12 mouse cellular contexts compared by ENCODE assay signal in genomic region chr3:37705436-37705835, GRCm38 (mm10). TPM values are rescaled to one million over a fixed set of nuclear protein-coding genes. Genes with fewer than 3 reads are reported as not detected.
DNase-seq lines count a peak whose midpoint lies in the region; ATAC-seq and TF ChIP-seq lines count a peak whose summit lies in the region.
"Had no signal": no experiment of that assay in that cellular context is flagged by ENCODE, and none has a peak within 500 bp of the region (broad histone marks: within the 10 kb centered on the region; RNA-seq: fewer than 3 reads in every experiment).

No protein-coding gene starts in this region.

- DNase-seq in heart, adult 2 months, result no peak
- DNase-seq in heart, adult 9 months (ENCODE audit: low spot score in 2 of 2), result no peak
- peak; percentile 54 for DNase-seq in kidney, postnatal 0 days (ENCODE audit: low spot score)
- no peak for DNase-seq in kidney, postnatal 36 days
- DNase-seq in R1 (ENCODE audit: low read depth, low spot score), result peak; percentile 74
- no peak for DNase-seq in forebrain, embryonic 11.5 days (ENCODE audit: low spot score)
- DNase-seq in urinary bladder, postnatal 14 days (ENCODE audit: low spot score), result no peak
- DNase-seq: cerebellum, adult 11 months had no signal

- H3K4me3 ChIP-seq in heart, adult 2 months, result no peak overlapping the region
- no peak overlapping the region for H3K4me3 ChIP-seq in kidney, postnatal 0 days (replicated peaks; ENCODE audit: low read depth, low read length)
- no peak overlapping the region for H3K4me3 ChIP-seq in intestine, postnatal 0 days (ENCODE audit: low read depth, low read length)
- no peak overlapping the region for H3K4me3 ChIP-seq in forebrain, embryonic 11.5 days (ENCODE audit: low read depth, low read length)
- H3K4me3 ChIP-seq: limb, embryonic 12.5 days; megakaryocyte, embryonic 14.5 days had no signal

- 0 out of 2 replicates have a peak, but pooled peaks cover 2% of the 10 kb centered on the region for H3K9me3 ChIP-seq in kidney, postnatal 0 days (replicated peaks; ENCODE audit: low read length)
- no peaks in the 10 kb centered on the region for H3K9me3 ChIP-seq in intestine, postnatal 0 days (ENCODE audit: control insufficient read depth)
- no peaks in the 10 kb centered on the region for H3K9me3 ChIP-seq in forebrain, embryonic 11.5 days (ENCODE audit: control insufficient read depth, low read length)

- no peak overlapping the region for H3K9ac ChIP-seq in heart, adult 2 months (ENCODE audit: low read depth, low read length)
- H3K9ac ChIP-seq in kidney, postnatal 0 days (ENCODE audit: low read depth, low read length), result no peak overlapping the region
- H3K9ac ChIP-seq in intestine, postnatal 0 days (ENCODE audit: low read depth, low read length), result no peak overlapping the region
- no peak overlapping the region for H3K9ac ChIP-seq in forebrain, embryonic 11.5 days (ENCODE audit: low read length)
- H3K9ac ChIP-seq: limb, embryonic 12.5 days had no signal

- 40% methylated on average over 6 of the region's 6 CpGs for WGBS in heart, adult 2 months
- 25% methylated on average over 6 of the region's 6 CpGs for WGBS in kidney, postnatal 0 days
- 33% methylated on average over 6 of the region's 6 CpGs for WGBS in intestine, postnatal 0 days
- 63% methylated on average over 6 of the region's 6 CpGs for WGBS in forebrain, embryonic 11.5 days

- H3K27me3 ChIP-seq in heart, adult 2 months (ENCODE audit: control insufficient read depth, insufficient read depth, low read length), result no peaks in the 10 kb centered on the region
- H3K27me3 ChIP-seq in kidney, postnatal 0 days (ENCODE audit: insufficient read depth, low read length), result no peaks in the 10 kb centered on the region
- H3K27me3 ChIP-seq in intestine, postnatal 0 days (replicated peaks; ENCODE audit: control insufficient read depth, insufficient read depth, low read length), result no peaks in the 10 kb centered on the region
- H3K27me3 ChIP-seq in forebrain, embryonic 11.5 days (ENCODE audit: control insufficient read depth, insufficient read depth, low read length), result no peaks in the 10 kb centered on the region
- H3K27me3 ChIP-seq: limb, embryonic 12.5 days had no signal

- no peak for TF ChIP-seq EP300 in heart, adult 2 months (IDR thresholded peaks at IDR 0.05; ENCODE audit: insufficient read depth, low read depth, low read length)

- H3K36me3 ChIP-seq in heart, adult 2 months (ENCODE audit: control insufficient read depth, insufficient read depth, low read length), result no peaks in the 10 kb centered on the region
- H3K36me3 ChIP-seq in kidney, postnatal 0 days (ENCODE audit: insufficient read depth, low read length), result no peaks in the 10 kb centered on the region
- H3K36me3 ChIP-seq in intestine, postnatal 0 days (ENCODE audit: control insufficient read depth, insufficient read depth), result no peaks in the 10 kb centered on the region
- no peaks in the 10 kb centered on the region for H3K36me3 ChIP-seq in forebrain, embryonic 11.5 days (ENCODE audit: control insufficient read depth, insufficient read depth, low read length)
- H3K36me3 ChIP-seq: limb, embryonic 12.5 days had no signal

- peak overlapping the region; percentile 7; the same call in 1 of the 2 replicates for H3K27ac ChIP-seq in heart, adult 2 months
- H3K27ac ChIP-seq in kidney, postnatal 0 days, result 0 out of 2 replicates have a peak overlapping the region, but pooled peaks have one; percentile 33
- peak overlapping the region; percentile 10; the same call in 1 of the 2 replicates for H3K27ac ChIP-seq in intestine, postnatal 0 days (ENCODE audit: low read depth, low read length)
- H3K27ac ChIP-seq in forebrain, embryonic 11.5 days (ENCODE audit: low read depth, low read length), result no peak overlapping the region
- H3K27ac ChIP-seq: limb, embryonic 12.5 days had no signal

- no peak for TF ChIP-seq POLR2A in heart, adult 2 months (IDR thresholded peaks at IDR 0.05; ENCODE audit: insufficient read depth, low read depth, low read length)

- intact Hi-C loops in heart, adult 2 months (cut with DNase I), result loop anchor here (5.0 kb wide), 2 partner anchors 47 to 63 kb away; no protein-coding TSS in a partner anchor

- no peak for TF ChIP-seq CTCF in heart, adult 2 months (IDR thresholded peaks at IDR 0.05)
- no peak for TF ChIP-seq CTCF in kidney, postnatal 0 days (IDR thresholded peaks at IDR 0.05; ENCODE audit: low read depth)
- TF ChIP-seq CTCF in intestine, postnatal 0 days (IDR thresholded peaks at IDR 0.05; ENCODE audit: low read depth), result no peak

- H3K4me2 ChIP-seq in kidney, postnatal 0 days (ENCODE audit: low read length), result no peak overlapping the region
- no peak overlapping the region for H3K4me2 ChIP-seq in intestine, postnatal 0 days (replicated peaks; ENCODE audit: low read depth)
- no peak overlapping the region for H3K4me2 ChIP-seq in forebrain, embryonic 11.5 days (ENCODE audit: low read depth, low read length, severe bottlenecking)
- H3K4me2 ChIP-seq: limb, embryonic 12.5 days had no signal

- H3K4me1 ChIP-seq in heart, adult 2 months (ENCODE audit: control insufficient read depth, insufficient read depth, low read length), result peaks cover 4% of the 10 kb centered on the region
- H3K4me1 ChIP-seq in kidney, postnatal 0 days (replicated peaks; ENCODE audit: insufficient read depth, low read length), result peaks cover 9% of the 10 kb centered on the region; the same call in 1 of the 2 replicates
- H3K4me1 ChIP-seq in intestine, postnatal 0 days (replicated peaks; ENCODE audit: control insufficient read depth, insufficient read depth, low read length), result no peaks in the 10 kb centered on the region
- no peaks in the 10 kb centered on the region for H3K4me1 ChIP-seq in forebrain, embryonic 11.5 days (replicated peaks; ENCODE audit: control insufficient read depth, insufficient read depth, low read length)

- no peak for ATAC-seq in kidney, postnatal 0 days (replicated peaks; ENCODE audit: low FRiP score, low read depth)
- ATAC-seq in intestine, postnatal 0 days, result no peak; the same call in 1 of the 2 replicates
- no peak for ATAC-seq in forebrain, embryonic 11.5 days (replicated peaks; ENCODE audit: low FRiP score)
- ATAC-seq: hindbrain, embryonic 16.5 days had no signal

- no peaks in the 10 kb centered on the region for H3K79me2 ChIP-seq in heart, adult 2 months (replicated peaks; ENCODE audit: control insufficient read depth, insufficient read depth, low read length)

RNA-seq across cellular contexts. Expression of gene Gm5148, which starts 18.9 kb away (rescaled TPM):
- under 1 TPM in 1 of 2 experiments, not detected in 1; 0.25 TPM for total RNA-seq in heart, adult 2 months (2021)
- 0.44 and 0.57 TPM in 2 replicates for polyA plus RNA-seq in heart, adult 2 months (2012; rRNA removed)
- polyA plus RNA-seq in kidney, postnatal 0 days (2015; fragmentation: Nextera tagmentation; extraction: Ambion mirVana), result 11.4 and 14.4 TPM in 2 replicates
- 4.5 and 5.7 TPM in 2 replicates for polyA plus RNA-seq in intestine, postnatal 0 days (2015; fragmentation: Nextera tagmentation; extraction: Ambion mirVana)
- 3.6 and 4.8 TPM in 2 replicates for polyA plus RNA-seq in forebrain, embryonic 11.5 days (2014; fragmentation: Nextera tagmentation; extraction: Ambion mirVana)

Comparison
In these comparisons a context has a peak if more than half of its experiments do, and no peak if none do; other contexts are left out.
1. DNase-seq: peak in kidney, postnatal 0 days (single experiment) and R1 (single experiment); none in heart, adult 2 months (0 of 2), heart, adult 9 months (0 of 2), kidney, postnatal 36 days (0 of 2), forebrain, embryonic 11.5 days (single experiment) and urinary bladder, postnatal 14 days (single experiment).